Mouse (Mus musculus) c-Kit-positive CD71-positive TER-119-positive erythroid progenitor cells, embryonic 14.5 days (primary cell): Measurements from ENCODE around the gene Mylk.

Experiments used
- DNase-seq: peaks from one replicate; pipeline ENCODE4 v3.0.0-alpha.2; 2013; ENCODE audit warnings: low spot score

Mylk gene

GRCm38 (mm10) chr16:34904876-34905275, 159.9 kb downstream of the Mylk start:
- no peak for DNase-seq

- no peak for DNase-seq
Measured at GRCm38 (mm10) chr16:34909437-34909836, 164.4 kb downstream of the Mylk start.

- DNase-seq, result no peak
Measured at GRCm38 (mm10) chr16:34917373-34917900, 172.4 kb downstream of the Mylk start.

GRCm38 (mm10) chr16:34920182-34920581, 175.2 kb downstream of the Mylk start:
- DNase-seq, result no peak

- DNase-seq, result no peak
Measured at GRCm38 (mm10) chr16:34920868-34921267, 175.9 kb downstream of the Mylk start.

- no peak for DNase-seq
Measured at GRCm38 (mm10) chr16:34921319-34921718, 176.3 kb downstream of the Mylk start.

- DNase-seq, result no peak
Measured at GRCm38 (mm10) chr16:34923630-34924029, 178.6 kb downstream of the Mylk start.

- DNase-seq, result no peak
Measured at GRCm38 (mm10) chr16:34924324-34924723, 179.3 kb downstream of the Mylk start.

- DNase-seq, result no peak
Measured at GRCm38 (mm10) chr16:34924937-34925618, 180.1 kb downstream of the Mylk start.

- no peak for DNase-seq
Measured at GRCm38 (mm10) chr16:34926531-34927435, 181.8 kb downstream of the Mylk start.

- no peak for DNase-seq
Measured at GRCm38 (mm10) chr16:34929686-34930085, 184.7 kb downstream of the Mylk start.

GRCm38 (mm10) chr16:34930110-34930509, 185.1 kb downstream of the Mylk start:
- DNase-seq, result no peak

GRCm38 (mm10) chr16:34931306-34931705, 186.3 kb downstream of the Mylk start:
- no peak for DNase-seq

- peak; percentile 19 for DNase-seq
Measured at GRCm38 (mm10) chr16:34933173-34933572, 188.2 kb downstream of the Mylk start.

GRCm38 (mm10) chr16:34934486-34934885, 189.5 kb downstream of the Mylk start:
- DNase-seq, result no peak

- no peak for DNase-seq
Measured at GRCm38 (mm10) chr16:34935514-34936338, 190.7 kb downstream of the Mylk start.

- DNase-seq, result no peak
Measured at GRCm38 (mm10) chr16:34936339-34936810, 191.4 kb downstream of the Mylk start.

- DNase-seq, result no peak
Measured at GRCm38 (mm10) chr16:34937611-34938010, 192.6 kb downstream of the Mylk start.

- DNase-seq, result no peak
Measured at GRCm38 (mm10) chr16:34938248-34938647, 193.2 kb downstream of the Mylk start.

- DNase-seq, result no peak
Measured at GRCm38 (mm10) chr16:34939951-34940350, 194.9 kb downstream of the Mylk start.

GRCm38 (mm10) chr16:34940363-34940762, 195.4 kb downstream of the Mylk start:
- no peak for DNase-seq

GRCm38 (mm10) chr16:34941915-34942314, 196.9 kb downstream of the Mylk start:
- DNase-seq, result no peak
